Mouse (Mus musculus) hindbrain, postnatal 0 days (tissue): Measurements from ENCODE around the gene Rbpjl. TPM values are rescaled to one million over a fixed set of nuclear protein-coding genes. Genes with fewer than 3 reads are reported as not detected.

Experiments used
- ATAC-seq: fragments of 200-750 bp; cut with Nextera tagmentation; 2 replicates; pipeline ENCODE4 v1.8.0; 2017; ENCODE audit warnings: mild to moderate bottlenecking, moderate TSS enrichment, moderate library complexity
- DNase-seq: peaks from one replicate; pipeline ENCODE4 v3.0.0-alpha.2; 2015; ENCODE audit warnings: low spot score
- H3K27ac ChIP-seq: fragments of 300-500 bp; sonication (generic); 2 replicates; pipeline ENCODE4 v1.5.1; 2014; ENCODE audit warnings: mild to moderate bottlenecking
- H3K27me3 ChIP-seq: fragments of 300-500 bp; sonication (generic); 2 replicates; pipeline ENCODE4 v1.6.1; 2014; ENCODE audit warnings: low read length, mixed read lengths; ENCODE audit not compliant: insufficient read depth
- H3K36me3 ChIP-seq: fragments of 300-500 bp; sonication (generic); 2 replicates; pipeline ENCODE4 v1.6.1; 2014; ENCODE audit warnings: low read length, mixed read lengths; ENCODE audit not compliant: insufficient read depth
- H3K4me1 ChIP-seq: fragments of 300-500 bp; sonication (generic); 2 replicates; pipeline ENCODE4 v1.6.1; 2014; ENCODE audit warnings: antibody characterized with exemption, low read length, mixed read lengths; ENCODE audit not compliant: insufficient read depth
- H3K4me2 ChIP-seq: fragments of 300-500 bp; sonication (generic); 2 replicates; pipeline ENCODE4 v1.6.1; 2014; ENCODE audit warnings: low read depth, mild to moderate bottlenecking, low read length, moderate library complexity, mixed read lengths
- H3K4me3 ChIP-seq: fragments of 300-500 bp; sonication (generic); 2 replicates; pipeline ENCODE4 v1.5.1; 2014; ENCODE audit warnings: low read length
- H3K9ac ChIP-seq: fragments of 300-500 bp; sonication (generic); replicated peaks from 2 replicates; pipeline ENCODE4 v1.6.1; 2014; ENCODE audit warnings: mild to moderate bottlenecking, low read length, moderate library complexity, mixed read lengths
- H3K9me3 ChIP-seq: fragments of 300-500 bp; sonication (generic); 2 replicates; pipeline ENCODE4 v1.6.1; 2016; ENCODE audit warnings: low read length, mixed read lengths
- CTCF ChIP-seq: IDR thresholded peaks from 2 replicates; pipeline ENCODE4 v1.5.1; 2016; ENCODE audit warnings: antibody characterized with exemption, control low read depth, low read depth
- WGBS: fragments of 180-500 bp; shearing (Covaris S2); extraction: QIAGEN DNeasy Blood & Tissue Kit; methylation state at CpG from one replicate; pipeline ENCODE4 v1.1.7; 2014; 5-methylcytosine and 5-hydroxymethylcytosine counted together
- polyA plus RNA-seq: library from polyadenylated mRNA; unstranded; fragments of >200 nt; fragmentation: Nextera tagmentation; extraction: Ambion mirVana; gene quantifications from 2 replicates; pipeline ENCODE4 v1.2.1, GENCODE M21; 2015
- total RNA-seq: library from RNA; depleted of rRNA; stranded (reverse); fragments of >200 nt; gene quantifications from 2 replicates; pipeline ENCODE4 v1.2.3, GENCODE M21; 2014

The Rbpjl gene
- total and polyA plus RNA-seq, 2 experiments from 2014 or later, result 0.14 TPM; not detected in 1

- no peak overlapping the region for H3K4me3 ChIP-seq
- H3K36me3 ChIP-seq, result no peaks in the 10 kb centered on the region
- no peak overlapping the region for H3K4me2 ChIP-seq
- ATAC-seq (no peak), DNase-seq (no peak)
- H3K9ac ChIP-seq, result no peak overlapping the region
- no peak for TF ChIP-seq CTCF
- no peaks in the 10 kb centered on the region for H3K27me3 ChIP-seq
- H3K27ac ChIP-seq, result no peak overlapping the region
- no peaks in the 10 kb centered on the region for H3K9me3 ChIP-seq
- peaks cover 17% of the 10 kb centered on the region for H3K4me1 ChIP-seq
- 82% methylated on average over 3 of the region's 3 CpGs for WGBS
These were observed 43.1 kb downstream of the Rbpjl start for GRCm38 (mm10) chr2:164446086-164446469.

GRCm38 (mm10) chr2:164448140-164448539, 45.2 kb downstream of the Rbpjl start:
- Histone ChIP-seq H3K9me3 (no peaks in the 10 kb centered on the region), H3K4me3 (no peak overlapping the region), H3K4me1 (peaks cover 5% of the 10 kb centered on the region), H3K36me3 (no peaks in the 10 kb centered on the region), H3K4me2 (no peak overlapping the region), H3K27me3 (no peaks in the 10 kb centered on the region), H3K27ac (no peak overlapping the region), H3K9ac (no peak overlapping the region)
- ATAC-seq, result no peak
- TF ChIP-seq CTCF, result no peak
- no peak for DNase-seq
- 95% methylated on average over 1 of the region's 1 CpGs for WGBS

- H3K36me3 ChIP-seq, result no peaks in the 10 kb centered on the region
- WGBS, result 78% methylated on average over 5 of the region's 5 CpGs
- no peak for ATAC-seq
- no peak overlapping the region for H3K4me3 ChIP-seq
- H3K27ac ChIP-seq, result no peak overlapping the region
- TF ChIP-seq CTCF, result no peak
- H3K4me2 ChIP-seq, result no peak overlapping the region
- no peaks in the 10 kb centered on the region for H3K4me1 ChIP-seq
- H3K9me3 ChIP-seq, result no peaks in the 10 kb centered on the region
- H3K27me3 ChIP-seq, result no peaks in the 10 kb centered on the region
- H3K9ac ChIP-seq, result no peak overlapping the region
- no peak for DNase-seq
These were observed 46.0 kb downstream of the Rbpjl start for GRCm38 (mm10) chr2:164448921-164449320.

GRCm38 (mm10) chr2:164449341-164450042, 46.6 kb downstream of the Rbpjl start:
- 92% methylated on average over 14 of the region's 14 CpGs for WGBS
- DNase-seq (no peak), ATAC-seq (no peak)
- Histone ChIP-seq H3K4me3 (no peak overlapping the region), H3K27ac (no peak overlapping the region), H3K4me1 (no peaks in the 10 kb centered on the region), H3K27me3 (no peaks in the 10 kb centered on the region), H3K9me3 (no peaks in the 10 kb centered on the region), H3K9ac (no peak overlapping the region), H3K36me3 (no peaks in the 10 kb centered on the region), H3K4me2 (no peak overlapping the region)
- TF ChIP-seq CTCF, result no peak

- DNase-seq (no peak), ATAC-seq (no peak)
- no peak for TF ChIP-seq CTCF
- WGBS, result 42% methylated on average over 13 of the region's 13 CpGs
- Histone ChIP-seq H3K9ac (no peak overlapping the region), H3K36me3 (no peaks in the 10 kb centered on the region), H3K4me2 (no peak overlapping the region), H3K27me3 (no peaks in the 10 kb centered on the region), H3K9me3 (no peaks in the 10 kb centered on the region), H3K27ac (no peak overlapping the region), H3K4me3 (no peak overlapping the region), H3K4me1 (no peaks in the 10 kb centered on the region; the same call in 1 of the 2 replicates)
These were observed 49.2 kb downstream of the Rbpjl start for GRCm38 (mm10) chr2:164452000-164452676.

- no peak overlapping the region for H3K4me2 ChIP-seq
- H3K4me1 ChIP-seq, result no peaks in the 10 kb centered on the region; the same call in 1 of the 2 replicates
- no peak overlapping the region for H3K9ac ChIP-seq
- H3K27ac ChIP-seq, result no peak overlapping the region
- WGBS, result 79% methylated on average over 14 of the region's 14 CpGs
- no peak overlapping the region for H3K4me3 ChIP-seq
- H3K9me3 ChIP-seq, result no peaks in the 10 kb centered on the region
- DNase-seq (no peak), ATAC-seq (no peak)
- H3K36me3 ChIP-seq, result no peaks in the 10 kb centered on the region
- no peaks in the 10 kb centered on the region for H3K27me3 ChIP-seq
- TF ChIP-seq CTCF, result no peak
These were observed 50.3 kb downstream of the Rbpjl start for GRCm38 (mm10) chr2:164453047-164453757.
